Mouse (Mus musculus): ENCODE measurements around the gene Rhbg. TPM values are rescaled to one million over a fixed set of nuclear protein-coding genes. Genes with fewer than 3 reads are reported as not detected.
A peak's percentile ranks its signal among the peaks of the same experiment; 100 is the strongest.
"Not testable (repeated sequence)": the region's sequence is repeated elsewhere in the genome, so short reads cannot be mapped to it uniquely, and the experiment has no call there.

Gene Rhbg
- not detected for polyA plus RNA-seq (2017; shearing (Covaris generic))

DNA sequence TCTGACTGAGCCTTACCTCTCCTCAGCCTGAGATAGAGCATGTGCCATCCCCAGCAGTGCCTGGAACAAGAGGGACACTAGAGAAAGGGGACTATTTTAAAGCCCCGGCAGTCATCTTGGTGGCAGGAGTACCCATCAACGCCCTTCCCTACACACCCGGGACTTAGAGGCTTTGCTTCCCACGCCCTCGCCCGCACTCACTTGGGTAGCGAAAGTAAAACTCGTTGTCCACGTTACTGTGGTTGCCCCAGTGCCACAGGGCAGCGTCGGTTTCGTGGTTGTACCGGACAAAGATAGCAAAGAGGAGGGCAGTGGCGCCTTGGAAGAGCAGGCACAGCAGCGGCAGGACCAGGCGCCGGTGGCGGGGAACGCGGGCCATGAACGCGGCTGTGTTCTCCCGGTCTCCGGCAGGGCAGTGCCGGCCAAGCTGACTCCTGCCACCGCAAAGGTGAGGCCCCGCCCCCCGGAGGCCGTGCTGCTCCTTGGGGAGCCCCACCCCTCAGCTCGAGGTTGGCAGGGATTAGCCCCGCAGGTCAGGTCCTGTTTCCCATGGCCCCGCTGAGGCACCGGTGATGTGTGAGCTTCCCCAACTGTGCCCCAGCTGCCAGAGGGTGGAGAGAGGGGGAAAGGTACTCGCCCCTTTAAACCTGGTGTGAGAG is at the start of gene Rhbg:
Gene Rhbg, minus strand, starts transcription at position 442 of the 659 bp plus-strand sequence.
- no peak for ATAC-seq

DNA sequence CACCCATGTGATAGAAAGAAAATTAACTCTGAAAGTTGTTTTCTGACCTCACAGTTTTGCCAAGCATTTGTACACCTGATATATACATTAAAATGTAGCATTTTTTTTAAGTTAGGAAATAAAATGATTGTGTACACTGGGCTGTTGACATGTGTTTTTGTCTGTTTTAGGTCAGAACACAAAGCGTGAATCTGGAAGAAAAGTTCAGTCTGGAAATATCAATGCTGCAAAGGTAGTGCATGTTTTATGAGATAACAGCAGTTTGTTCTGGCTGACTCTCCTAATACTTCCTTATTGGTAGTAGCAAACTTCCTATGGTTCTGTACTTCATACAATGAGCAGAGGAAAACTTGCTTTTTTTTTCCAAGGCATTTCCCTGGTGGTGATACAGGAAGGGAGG is 44.7 kb upstream of the Rhbg start:
- no peak for ATAC-seq

DNA sequence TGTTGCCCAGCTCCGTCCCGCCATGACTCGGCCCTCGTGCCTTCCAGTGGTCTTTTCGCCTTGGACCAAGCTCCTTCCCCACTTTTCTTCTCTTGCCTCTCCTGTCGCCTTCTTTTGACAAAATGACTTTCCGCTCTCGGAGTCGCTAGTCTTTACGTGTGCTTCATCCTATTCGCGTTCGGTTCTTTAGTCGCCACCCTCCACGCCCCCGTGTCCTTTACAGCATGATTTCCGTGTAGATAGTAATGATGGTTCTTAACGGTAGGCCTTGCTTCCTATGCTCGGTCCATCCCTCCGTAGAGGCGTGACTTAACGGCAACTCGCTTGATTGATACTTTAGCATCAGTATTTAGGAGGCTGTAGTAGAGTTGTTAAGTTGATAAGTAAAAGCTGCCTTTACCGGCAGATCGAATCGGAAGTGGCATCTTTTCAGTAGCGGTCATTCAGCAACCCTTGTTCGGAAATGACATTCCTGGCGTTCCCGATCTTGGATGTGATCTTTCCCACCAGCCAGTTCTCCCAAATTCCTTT is 42.9 kb upstream of the Rhbg start:
- peak; percentile 30 for ATAC-seq

DNA sequence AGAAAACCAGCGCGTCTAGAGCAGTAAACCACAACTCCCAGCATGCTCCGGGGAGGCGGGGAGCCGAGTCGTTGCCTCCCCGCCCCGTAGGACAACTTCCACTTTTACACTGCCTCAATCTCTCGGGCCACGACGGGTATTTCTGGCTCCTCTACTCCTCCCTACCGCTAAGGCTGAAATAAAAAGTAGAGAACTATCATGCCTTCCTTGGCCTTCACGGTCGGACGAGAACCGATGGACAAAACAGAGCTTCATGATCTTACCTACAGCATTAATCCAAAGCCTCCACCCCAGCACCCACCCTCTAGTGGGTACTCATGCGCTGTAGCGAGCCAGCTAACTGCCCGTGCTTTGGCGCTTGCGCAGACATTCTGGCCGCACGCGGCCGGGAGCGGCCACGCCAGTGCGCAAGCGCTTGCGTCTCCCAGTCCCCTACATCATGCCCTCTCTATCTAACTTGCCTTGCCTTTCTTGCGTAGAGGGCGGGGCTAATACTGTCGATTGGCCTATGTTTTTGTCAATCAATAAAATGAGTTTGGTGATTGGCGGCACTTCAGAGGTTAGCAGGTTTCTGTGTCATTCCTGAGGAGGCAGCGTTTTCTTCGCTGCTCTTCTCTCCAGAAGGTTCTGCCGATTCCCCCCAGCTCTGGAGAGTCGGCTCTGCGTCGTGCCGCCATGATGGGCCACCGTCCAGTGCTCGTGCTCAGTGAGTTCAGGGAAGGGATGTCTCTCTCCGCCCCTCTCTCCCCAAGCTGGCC is 42.2 kb upstream of the Rhbg start, which contains the start of the genes Tsacc and Cct3:
Gene Tsacc, minus strand, starts transcription at position 439 of the 758 bp plus-strand sequence.
Gene Cct3, plus strand, starts transcription at position 556 of the 758 bp plus-strand sequence.
- ATAC-seq: peak; percentile 90

DNA sequence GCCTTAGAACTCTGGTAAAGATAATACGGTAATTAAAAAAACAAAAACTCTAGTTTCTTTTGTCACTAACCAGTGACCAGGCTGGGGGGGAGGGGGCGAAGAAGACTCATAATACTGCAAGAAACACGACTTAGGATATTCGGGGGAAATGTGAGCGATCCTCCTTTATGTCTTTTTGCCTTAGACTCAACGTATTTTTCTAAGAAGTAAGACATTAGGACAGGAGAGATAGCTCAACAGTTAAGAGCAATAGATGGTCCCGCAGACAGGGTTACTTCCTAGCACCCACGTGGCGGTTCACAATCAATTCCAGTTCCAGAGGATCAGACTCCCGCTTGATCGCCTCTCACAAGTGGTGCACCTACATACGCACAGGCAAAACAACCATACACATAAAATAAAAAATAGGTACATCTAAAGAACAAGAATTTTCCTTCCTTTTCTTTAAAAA is 41.6 kb upstream of the Rhbg start:
- no peak for ATAC-seq

DNA sequence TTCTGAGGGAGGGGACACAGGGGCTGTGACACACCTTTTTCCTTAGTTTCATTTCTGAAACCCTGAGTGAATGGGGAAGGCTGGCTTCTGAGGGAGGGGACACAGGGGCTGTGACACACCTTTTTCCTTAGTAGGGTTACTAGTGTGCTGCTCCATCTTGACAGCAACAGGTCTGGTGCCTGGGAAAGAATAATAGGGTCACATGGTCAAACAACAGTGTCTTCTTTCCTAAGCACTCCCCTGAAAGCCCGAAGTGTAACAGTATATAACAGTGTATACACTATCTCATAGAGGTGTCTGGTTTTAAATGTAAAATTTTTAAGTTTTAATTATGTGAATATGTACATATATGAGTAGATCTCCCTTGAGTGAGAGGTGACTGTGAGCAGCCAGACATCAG is 40.8 kb upstream of the Rhbg start:
- ATAC-seq: not testable (repeated sequence)

DNA sequence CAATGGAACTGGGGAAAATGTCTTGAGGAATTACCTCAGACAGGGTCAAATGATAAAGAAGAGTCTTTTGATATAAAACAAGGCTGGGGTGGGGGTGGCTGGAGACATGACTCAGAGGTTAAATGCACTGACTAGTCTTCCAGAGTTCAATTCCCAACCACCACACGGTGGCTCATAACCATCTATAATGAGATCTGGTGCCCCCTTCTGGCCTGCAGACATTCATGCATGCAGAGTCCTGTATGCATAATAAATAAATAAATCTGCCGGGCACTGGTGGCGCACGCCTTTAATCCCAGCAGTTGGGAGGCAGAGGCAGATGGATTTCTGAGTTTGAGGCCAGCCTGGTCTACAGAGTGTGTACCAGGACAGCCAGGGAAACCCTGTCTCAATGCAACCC is 37.5 kb upstream of the Rhbg start:
- ATAC-seq: no peak

DNA sequence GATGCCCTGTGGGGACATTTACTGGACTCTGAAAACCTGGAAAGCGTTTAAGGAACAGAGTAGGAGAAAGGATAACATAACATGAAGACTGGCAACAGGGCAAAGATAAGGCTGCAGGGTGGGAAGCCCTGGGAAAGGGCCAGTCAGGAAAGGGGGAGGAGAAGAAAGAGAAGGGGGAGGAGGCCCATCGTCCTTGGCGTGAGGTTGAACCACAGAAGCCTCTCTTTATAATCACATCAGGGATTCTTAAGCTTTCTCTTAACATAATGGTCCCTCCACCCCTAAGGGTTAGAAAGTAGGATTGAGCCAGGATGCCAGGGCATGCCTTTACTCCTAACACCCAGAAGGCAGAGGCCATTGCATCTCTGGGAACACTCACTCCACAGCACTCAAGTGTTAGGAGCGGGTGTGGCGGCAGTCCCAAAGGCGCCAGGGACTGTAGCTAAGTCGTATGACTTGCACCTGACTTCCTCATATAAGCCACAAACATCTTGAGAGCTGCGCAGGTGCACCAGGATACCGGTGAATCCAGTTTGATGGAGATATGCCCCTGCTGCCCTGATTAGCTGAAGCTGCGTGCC is 33.7 kb upstream of the Rhbg start:
- ATAC-seq: not testable (repeated sequence)

DNA sequence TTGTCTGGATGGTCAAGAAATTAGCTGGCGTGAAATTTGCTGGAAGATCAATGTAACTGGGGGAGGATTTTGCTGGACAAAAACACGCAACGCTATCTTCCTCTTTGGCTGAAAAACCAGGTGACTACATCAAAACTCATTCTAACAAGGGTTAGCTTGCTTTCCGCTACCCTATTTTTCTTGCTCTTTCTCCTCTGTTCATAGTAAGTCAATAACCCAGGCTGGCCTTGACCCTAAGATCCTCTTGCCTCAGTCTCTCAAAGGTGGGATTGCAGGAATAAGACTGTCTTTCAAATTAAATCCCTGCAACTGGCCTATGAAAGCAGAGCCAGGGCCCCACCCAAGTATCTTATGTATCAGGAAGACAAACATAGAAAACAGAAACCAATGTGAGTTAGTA is 32.6 kb upstream of the Rhbg start, which contains the start of gene Gm38392:
Gene Gm38392, minus strand, starts transcription at position 101 of the 400 bp plus-strand sequence.
- ATAC-seq: no peak

DNA sequence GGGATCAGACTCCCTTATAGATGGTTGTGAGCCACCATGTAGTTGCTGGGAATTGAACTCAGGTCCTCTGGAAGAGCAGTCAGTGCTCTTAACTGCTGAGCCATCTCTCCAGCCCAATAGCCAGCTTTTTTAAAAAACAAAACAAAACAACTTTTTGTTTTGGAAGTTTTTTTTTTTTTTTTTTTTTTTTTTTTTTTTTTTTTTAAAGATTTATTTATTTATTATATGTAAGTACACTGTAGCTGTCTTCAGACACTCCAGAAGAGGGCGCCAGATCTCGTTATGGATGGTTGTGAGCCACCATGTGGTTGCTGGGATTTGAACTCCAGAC is 31.0 kb upstream of the Rhbg start:
- not testable (repeated sequence) for ATAC-seq

DNA sequence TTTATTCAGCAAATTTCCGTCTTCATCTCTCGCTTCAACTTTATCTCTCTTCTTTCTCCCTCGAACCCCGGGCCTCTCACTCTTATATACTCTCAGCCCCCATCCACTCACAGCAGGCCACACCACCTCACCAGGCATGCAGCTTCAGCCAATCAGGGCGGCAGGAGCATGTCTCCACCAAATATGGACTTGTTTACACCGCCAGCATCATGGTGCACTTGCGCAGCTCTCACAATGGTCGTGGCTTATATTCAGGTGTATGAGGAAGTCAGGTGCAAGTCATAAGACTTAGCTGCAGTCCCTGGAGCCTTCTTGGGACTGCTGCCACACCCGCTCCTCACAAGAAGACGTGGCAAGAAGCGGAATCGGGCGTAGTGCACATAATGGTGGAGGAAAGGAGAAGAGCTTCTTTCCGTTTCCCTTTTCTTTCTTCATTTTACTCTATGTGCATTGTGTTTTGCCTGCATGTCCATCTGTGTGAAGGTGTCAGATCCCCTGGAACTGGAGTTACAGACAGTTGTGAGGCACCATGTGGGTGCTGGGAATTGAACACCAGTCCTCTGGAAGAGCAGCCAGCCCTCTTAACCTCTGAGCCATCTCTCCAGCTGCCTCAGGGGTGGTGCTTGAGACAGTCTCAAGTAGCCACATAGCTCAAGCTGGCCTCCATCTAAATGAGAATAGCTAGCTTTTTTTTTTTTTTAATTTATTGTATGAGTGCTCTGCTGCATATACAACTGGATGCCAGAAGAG is 30.5 kb upstream of the Rhbg start:
- not testable (repeated sequence) for ATAC-seq

DNA sequence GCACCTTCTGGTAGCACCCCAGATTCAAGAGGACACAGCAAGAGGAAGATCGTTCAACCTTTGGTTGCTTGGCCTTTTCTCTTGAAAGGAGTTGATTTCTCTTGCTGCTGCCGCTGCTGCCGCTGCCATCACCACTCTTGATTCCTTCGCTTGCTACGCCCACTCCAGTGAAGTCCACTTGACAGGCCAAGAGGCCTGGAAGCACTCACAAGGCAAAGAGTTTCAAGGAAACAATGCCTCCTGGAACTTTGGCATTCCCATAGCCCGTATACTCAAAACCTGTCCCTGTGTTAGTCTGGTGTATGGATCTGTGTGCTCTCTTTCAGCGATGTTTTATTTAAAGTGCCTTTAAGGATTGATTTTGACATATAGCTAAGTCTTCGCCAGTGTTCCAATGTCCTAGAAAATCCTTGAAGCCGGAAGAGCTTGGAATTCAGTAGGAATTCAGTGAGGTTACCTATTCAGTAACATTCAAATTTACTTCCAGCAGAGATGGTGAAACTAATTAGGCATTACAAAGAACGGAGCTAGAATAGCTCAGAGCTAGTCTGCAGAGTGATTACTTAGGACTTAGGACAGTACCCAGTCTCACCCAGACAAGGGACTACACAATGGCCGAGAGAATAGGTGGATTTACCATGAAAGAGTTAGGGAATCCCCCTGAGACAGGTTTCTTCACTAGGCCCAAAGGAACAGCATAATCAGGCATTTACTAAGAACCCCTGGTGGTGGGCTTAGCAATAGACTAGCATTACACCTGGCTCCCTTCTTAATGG is 26.8 kb upstream of the Rhbg start:
- ATAC-seq: not testable (repeated sequence)

DNA sequence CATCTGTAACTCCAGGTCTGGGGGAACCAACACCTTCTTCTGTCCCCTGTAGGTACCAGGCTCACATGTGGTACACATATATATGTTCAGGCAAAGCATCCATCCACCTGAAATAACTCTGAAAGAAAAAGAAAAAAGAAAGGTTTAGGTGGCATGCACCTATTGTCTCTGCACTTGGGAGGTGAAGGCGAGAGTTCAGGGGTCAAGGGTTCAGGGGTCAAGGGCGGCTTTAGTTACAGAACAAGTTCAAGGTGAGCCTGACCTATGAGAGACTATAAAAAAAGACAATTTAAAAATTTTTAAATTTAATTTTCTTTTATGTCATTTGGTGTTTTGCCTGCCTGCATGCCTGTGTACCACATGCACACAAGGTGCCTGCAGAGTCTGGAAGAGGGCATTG is 25.5 kb upstream of the Rhbg start:
- no peak for ATAC-seq

DNA sequence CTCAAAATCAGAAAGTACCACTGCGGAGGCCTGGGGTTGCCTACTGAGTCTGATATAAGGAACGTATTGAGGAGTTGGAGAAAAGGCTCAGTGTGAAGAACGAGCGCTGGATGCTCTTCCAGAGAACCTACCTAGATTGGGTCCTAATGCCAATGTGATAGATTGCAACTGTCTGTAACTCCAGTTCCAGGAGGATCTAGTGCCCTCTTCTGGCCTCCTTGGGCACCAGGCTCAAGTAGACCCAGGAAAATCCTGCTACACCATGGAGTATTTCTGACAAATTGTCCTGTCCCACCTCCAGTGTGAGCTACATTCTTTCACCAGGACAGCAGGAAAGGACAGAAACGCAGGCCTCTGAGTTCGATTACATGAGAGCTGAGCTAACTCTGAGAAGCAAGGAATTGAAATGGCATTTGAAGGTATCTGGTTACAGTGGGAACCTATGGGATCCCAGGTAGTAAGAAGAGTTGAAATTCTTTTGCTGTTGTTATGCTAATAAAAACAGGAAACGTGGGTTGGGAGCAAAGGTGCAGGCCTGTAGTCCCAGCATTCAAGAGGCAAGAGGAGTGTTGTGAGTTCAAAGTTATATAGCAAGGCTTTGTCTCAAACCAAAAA is 22.1 kb upstream of the Rhbg start:
- no peak for ATAC-seq

DNA sequence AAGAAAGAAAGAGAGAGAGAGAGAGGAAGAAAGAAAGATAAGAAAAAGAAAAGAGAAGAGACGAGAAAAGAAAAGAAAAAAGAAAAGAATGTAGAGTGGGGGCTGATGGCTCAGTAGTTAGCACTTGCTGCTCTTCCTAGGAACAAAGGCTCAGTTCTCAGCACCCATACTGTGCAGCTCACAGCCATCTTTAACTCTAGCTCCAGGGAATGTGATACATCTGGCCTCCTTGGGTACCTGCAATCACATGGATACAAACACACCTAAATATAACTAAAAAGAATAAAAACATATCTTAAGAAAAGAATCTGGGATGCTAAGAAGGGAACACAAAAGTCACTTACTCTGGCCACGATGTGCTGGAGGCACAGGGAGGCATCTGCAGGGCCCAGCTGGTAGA is 21.6 kb upstream of the Rhbg start:
- ATAC-seq: no peak

DNA sequence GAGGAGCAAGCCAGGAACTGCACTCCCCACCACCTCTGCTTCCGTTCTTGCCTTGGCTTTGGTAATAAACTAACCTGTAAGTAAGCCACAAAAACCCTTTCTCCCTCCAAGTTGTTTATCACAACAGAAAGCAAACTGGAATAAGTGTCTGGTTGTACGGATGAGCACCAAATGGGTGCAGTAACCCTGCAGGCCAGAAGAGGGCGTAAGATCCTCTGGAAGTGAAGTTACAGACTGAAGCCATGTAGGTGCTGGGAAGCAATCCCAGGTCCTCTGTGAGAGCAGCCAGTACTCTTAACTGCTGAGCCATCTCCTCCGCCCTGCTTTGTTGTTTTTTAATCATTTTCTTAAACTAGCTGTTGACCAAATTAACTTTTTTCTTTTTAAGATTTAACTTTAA is 19.5 kb upstream of the Rhbg start:
- no peak for ATAC-seq

DNA sequence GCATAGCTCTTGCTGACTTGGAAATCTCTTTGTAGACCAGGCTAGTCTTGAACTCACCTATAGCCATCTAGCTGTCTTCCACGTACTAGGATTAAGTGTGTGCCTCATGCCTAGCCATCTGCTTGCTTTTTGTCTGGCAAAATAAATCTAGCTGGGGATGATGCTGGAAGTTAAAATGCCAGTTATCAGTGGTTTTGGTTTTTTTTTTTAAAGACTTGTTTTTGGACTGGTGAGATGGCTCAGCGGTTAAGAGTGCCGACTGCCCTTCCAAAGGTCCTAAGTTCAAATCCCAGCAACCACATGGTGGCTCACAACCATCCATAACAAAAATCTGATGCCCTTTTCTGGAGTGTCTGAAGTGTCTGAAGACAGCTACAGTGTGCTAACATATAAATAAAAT is 17.4 kb upstream of the Rhbg start:
- no peak for ATAC-seq

DNA sequence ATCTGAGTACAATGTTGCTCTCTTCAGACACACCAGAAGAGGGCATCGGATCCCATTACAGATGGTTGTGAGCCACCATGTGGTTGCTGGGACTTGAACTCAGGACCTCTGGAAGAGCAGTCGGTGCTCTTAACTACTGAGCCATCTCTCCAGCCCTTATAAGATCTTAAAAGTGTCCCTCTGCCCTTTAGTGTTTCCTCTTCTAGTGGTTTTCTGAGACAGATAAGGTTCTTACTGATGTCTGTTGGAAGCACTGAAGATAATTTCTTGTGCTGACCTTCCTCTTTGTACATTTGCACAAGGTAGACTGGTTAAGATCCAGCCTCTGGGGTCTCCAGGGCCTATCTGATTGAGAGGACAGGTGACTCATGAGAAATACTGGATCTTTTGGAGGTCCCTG is 16.8 kb upstream of the Rhbg start:
- not testable (repeated sequence) for ATAC-seq

DNA sequence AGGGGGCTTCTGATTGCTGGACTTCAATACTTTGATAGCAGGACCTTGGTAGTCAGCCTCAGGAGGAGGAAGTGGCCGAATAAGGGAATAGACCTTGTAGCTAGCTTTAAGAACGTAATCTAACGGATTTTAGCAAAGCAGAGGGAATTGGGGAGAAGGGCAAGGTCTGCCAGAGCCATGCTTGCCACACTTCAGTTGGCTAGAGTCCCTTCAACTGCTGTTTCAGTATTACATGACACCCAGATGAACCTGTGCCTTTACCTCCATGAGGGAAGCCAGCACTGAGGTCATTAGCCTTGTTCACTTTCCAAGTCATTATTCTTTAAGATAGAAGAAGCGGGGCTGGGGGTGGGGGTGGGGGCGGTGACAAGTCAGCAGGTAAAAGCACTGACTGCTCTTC is 14.5 kb upstream of the Rhbg start:
- no peak for ATAC-seq

DNA sequence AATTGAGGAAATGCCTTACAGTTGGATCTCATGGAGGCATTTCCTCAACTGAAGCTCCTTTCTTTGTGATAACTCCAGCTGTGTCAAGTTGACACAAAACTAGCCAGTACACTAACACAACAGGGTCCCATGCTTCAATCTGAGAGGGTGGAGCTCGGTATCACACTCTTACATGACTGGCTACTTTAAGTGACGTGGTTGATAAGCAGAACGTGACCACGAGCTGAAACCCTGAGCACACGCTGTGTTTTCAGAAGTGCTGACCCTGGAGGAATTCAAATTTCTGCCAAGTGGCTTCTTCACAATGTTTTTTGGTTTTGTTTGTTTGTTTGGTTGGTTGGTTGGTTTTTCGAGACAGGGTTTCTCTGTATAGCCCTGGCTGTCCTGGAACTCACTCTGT is 13.5 kb upstream of the Rhbg start:
- ATAC-seq: not testable (repeated sequence)

DNA sequence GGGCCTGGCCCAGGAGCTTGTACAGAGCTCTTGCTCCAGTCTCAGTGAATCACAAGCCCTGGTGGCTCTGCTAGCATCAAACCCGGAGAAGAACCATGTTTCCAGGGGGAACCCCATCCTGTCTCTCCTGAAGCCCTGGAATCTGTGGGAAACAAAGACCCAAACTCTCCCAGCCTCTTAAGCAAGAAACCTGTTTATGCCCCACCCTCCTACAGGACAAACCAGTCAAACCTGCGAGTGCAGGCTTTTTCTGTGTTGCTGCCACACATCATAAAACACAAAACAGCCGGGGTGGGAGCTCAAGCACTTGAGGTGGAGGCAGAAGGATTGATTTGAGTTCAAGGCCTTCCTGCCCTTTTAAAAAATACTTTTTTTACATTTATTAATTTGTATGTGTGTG is 7.8 kb upstream of the Rhbg start:
- no peak for ATAC-seq

Measured in CD4-positive, CD25-positive, alpha-beta regulatory T cell, adult 4 months (primary cell).